22 mouse cellular contexts compared by ENCODE assay signal in the genomic region with DNA sequence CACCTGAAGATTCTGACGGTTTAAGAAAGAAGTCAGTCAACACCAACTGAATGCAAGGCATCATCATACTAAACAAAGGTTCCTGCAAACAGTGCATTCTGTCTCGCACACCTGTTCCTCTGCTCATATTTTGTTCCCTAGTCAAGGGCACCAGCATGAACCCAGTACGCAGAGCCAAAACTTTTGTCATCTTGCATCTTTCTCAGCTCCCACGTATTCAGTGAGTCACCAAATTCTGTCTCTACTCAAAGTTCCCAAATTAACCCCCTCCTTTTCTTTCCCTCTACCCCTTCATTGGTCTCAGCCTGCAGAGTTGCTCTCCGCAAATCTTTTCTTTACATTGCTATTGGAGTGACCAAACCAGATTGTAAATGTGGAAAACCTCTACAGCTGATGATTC. TPM values are rescaled to one million over a fixed set of nuclear protein-coding genes. Genes with fewer than 3 reads are reported as not detected.
"Had no signal": no experiment of that assay in that cellular context is flagged by ENCODE, and none has a peak within 500 bp of the region (broad histone marks: within the 10 kb centered on the region; RNA-seq: fewer than 3 reads in every experiment).

No protein-coding gene starts in this region.

- ATAC-seq: intestine, embryonic 15.5 days; liver, postnatal 0 days; lung, postnatal 0 days; midbrain, embryonic 15.5 days had no signal

- DNase-seq: kidney, adult 11 months; kidney, adult 8-10 months; kidney, postnatal 10 days; kidney, postnatal 4 days; liver, postnatal 0 days; lung, embryonic 14.5 days; spleen, adult 18-20 months; thymus, adult 18-20 months; thymus, postnatal 36 days had no signal

RNA-seq across cellular contexts. Expression of a gene that starts 2.5 kb away (rescaled TPM):
- total RNA-seq: megakaryocyte, adult 5-6 weeks had no signal
- polyA plus RNA-seq: intestine, embryonic 15.5 days; kidney, embryonic 15.5 days; limb, embryonic 12.5 days; limb, embryonic 15.5 days; liver, embryonic 11.5 days; liver, embryonic 14.5 days; liver, postnatal 0 days; lung, embryonic 14.5 days; macrophage; midbrain, embryonic 12.5 days; neural tube, embryonic 12.5 days; stomach, embryonic 15.5 days had no signal
